Mouse (Mus musculus) spleen, adult 12 weeks (tissue): ENCODE data around the gene Olfr1170.

ENCODE experiments used
- DNase-seq: peaks from one replicate; pipeline ENCODE4 v3.0.0; 2022; ENCODE audit warnings: low spot score

Olfr1170 gene

GRCm38 (mm10) chr2:88228234-88228633, at the start of gene Olfr1170:
Gene Olfr1170, minus strand, starts transcription at chr2:88228334.
- DNase-seq, result no peak

- no peak for DNase-seq
Observed at GRCm38 (mm10) chr2:88220784-88221183, 7.3 kb downstream of the Olfr1170 start.

- no peak for DNase-seq
Observed at GRCm38 (mm10) chr2:88181580-88181979, 46.6 kb downstream of the Olfr1170 start, which contains the start of gene Olfr1168. Gene Olfr1168, plus strand, starts transcription at chr2:88181880.
